In genomic region chr15:89373027-89373761, GRCm38 (mm10) we compare ENCODE assay signal across 8 mouse cellular contexts. TPM values are rescaled to one million over a fixed set of nuclear protein-coding genes. Genes with fewer than 3 reads are reported as not detected.
DNase-seq lines count a peak whose midpoint lies in the region; ATAC-seq and TF ChIP-seq lines count a peak whose summit lies in the region.

No protein-coding gene starts in this region.

- peak; percentile 91 for DNase-seq in CD4-positive helper T cell, adult 2 months (ENCODE audit: low read depth, low spot score)
- peak; percentile 87 for DNase-seq in brain, embryonic 14.5 days (ENCODE audit: low read depth)
- DNase-seq in liver = peak; percentile 91
- peak; percentile 55 to 75 for DNase-seq in monocyte, adult 2 months (ENCODE audit: low read depth in 1 of 2, low spot score in 2 of 2)
- peak; percentile 81 to 85 for DNase-seq in spleen, postnatal 36 days (ENCODE audit: low spot score in 2 of 2)

- H3K36me3 ChIP-seq in erythroblast, embryonic 14.5 days (ENCODE audit: control insufficient read depth) = peaks cover 51% of the 10 kb centered on the region
- H3K36me3 ChIP-seq in heart, embryonic 11.5 days (ENCODE audit: control insufficient read depth, insufficient read depth, low read length) = peaks cover 33% of the 10 kb centered on the region
- peaks cover 37% of the 10 kb centered on the region for H3K36me3 ChIP-seq in kidney, embryonic 16.5 days (ENCODE audit: insufficient read depth, low read length)

- peak overlapping the region; percentile 94 for H3K27ac ChIP-seq in heart, embryonic 11.5 days (ENCODE audit: low read depth, low read length)
- H3K27ac ChIP-seq in kidney, embryonic 16.5 days (ENCODE audit: low read length) = peak overlapping the region; percentile 97

- H3K9me3 ChIP-seq in erythroblast, embryonic 14.5 days (ENCODE audit: control insufficient read depth, low read length) = no peaks in the 10 kb centered on the region
- H3K9me3 ChIP-seq in heart, embryonic 11.5 days (replicated peaks; ENCODE audit: control insufficient read depth, low read length) = no peaks in the 10 kb centered on the region
- no peaks in the 10 kb centered on the region for H3K9me3 ChIP-seq in kidney, embryonic 16.5 days (ENCODE audit: low read length)

- H3K9ac ChIP-seq in heart, embryonic 11.5 days (ENCODE audit: low read depth, low read length) = peak overlapping the region; percentile 79
- H3K9ac ChIP-seq in kidney, embryonic 16.5 days (replicated peaks; ENCODE audit: low read length) = peak overlapping the region; percentile 88

- H3K4me2 ChIP-seq in heart, embryonic 11.5 days = peak overlapping the region; percentile 82
- H3K4me2 ChIP-seq in kidney, embryonic 16.5 days (replicated peaks; ENCODE audit: low read depth, low read length) = peak overlapping the region; percentile 90

- TF ChIP-seq CTCF in brain, embryonic 14.5 days (IDR thresholded peaks at IDR 0.05; ENCODE audit: borderline replicate concordance, extremely low read depth, insufficient read depth, insufficient read length) = peak; percentile 54

- peak overlapping the region; percentile 82 for H3K4me3 ChIP-seq in erythroblast, embryonic 14.5 days (replicated peaks)
- H3K4me3 ChIP-seq in heart, embryonic 11.5 days (ENCODE audit: low read depth, low read length) = peak overlapping the region; percentile 72
- peak overlapping the region; percentile 79 for H3K4me3 ChIP-seq in kidney, embryonic 16.5 days (ENCODE audit: low read length)

- no peak for TF ChIP-seq POLR2A in brain, embryonic 14.5 days (IDR thresholded peaks at IDR 0.05; ENCODE audit: borderline replicate concordance, extremely low read depth, insufficient read depth, insufficient read length, poor library complexity, severe bottlenecking)

- WGBS in heart, embryonic 11.5 days (ENCODE audit: insufficient replicate concordance) = 2% methylated on average over 35 of the region's 35 CpGs
- 1% methylated on average over 35 of the region's 35 CpGs for WGBS in kidney, embryonic 16.5 days

- peak; percentile 71 for ATAC-seq in heart, embryonic 11.5 days (replicated peaks; ENCODE audit: insufficient number of reproducible peaks, low FRiP score, low TSS enrichment)
- ATAC-seq in kidney, embryonic 16.5 days (ENCODE audit: low FRiP score, low TSS enrichment) = peak; percentile 88

- H3K27me3 ChIP-seq in erythroblast, embryonic 14.5 days (ENCODE audit: control insufficient read depth) = peaks cover 23% of the 10 kb centered on the region
- H3K27me3 ChIP-seq in heart, embryonic 11.5 days (ENCODE audit: control insufficient read depth, insufficient read depth, low read length) = peaks cover 23% of the 10 kb centered on the region
- H3K27me3 ChIP-seq in kidney, embryonic 16.5 days (ENCODE audit: insufficient read depth, low read length) = peaks cover 23% of the 10 kb centered on the region

- peaks cover 54% of the 10 kb centered on the region for H3K4me1 ChIP-seq in erythroblast, embryonic 14.5 days (ENCODE audit: control insufficient read depth)
- H3K4me1 ChIP-seq in heart, embryonic 11.5 days (ENCODE audit: control insufficient read depth, insufficient read depth, low read length) = peaks cover 11% of the 10 kb centered on the region
- H3K4me1 ChIP-seq in kidney, embryonic 16.5 days (ENCODE audit: insufficient read depth, low read length) = peaks cover 16% of the 10 kb centered on the region

RNA-seq across cellular contexts. Expression of gene Sco2, which starts 0.5 kb away (rescaled TPM):
- polyA plus RNA-seq in brain, embryonic 14.5 days (2012; rRNA removed) = 30.7 and 37.2 TPM in 2 replicates
- 0.47 and 0.81 TPM in 2 replicates for polyA plus RNA-seq in erythroblast, embryonic 14.5 days (2012)
- 7.4 TPM in 2 replicates for polyA plus RNA-seq in heart, embryonic 11.5 days (2014; fragmentation: Nextera tagmentation; extraction: Ambion mirVana)
- 9.7 and 11.8 TPM in 2 replicates for polyA plus RNA-seq in kidney, embryonic 16.5 days (2015; fragmentation: Nextera tagmentation; extraction: Ambion mirVana)

RNA-seq across cellular contexts. Expression of gene Tymp, which starts 3.6 kb away (rescaled TPM):
- polyA plus RNA-seq in brain, embryonic 14.5 days (2012; rRNA removed) = 3.8 and 4.6 TPM in 2 replicates
- polyA plus RNA-seq in erythroblast, embryonic 14.5 days (2012) = 0.16 and 0.17 TPM in 2 replicates
- 0.86 and 1.5 TPM in 2 replicates for polyA plus RNA-seq in heart, embryonic 11.5 days (2014; fragmentation: Nextera tagmentation; extraction: Ambion mirVana)
- polyA plus RNA-seq in kidney, embryonic 16.5 days (2015; fragmentation: Nextera tagmentation; extraction: Ambion mirVana) = 0.94 and 1.9 TPM in 2 replicates

RNA-seq across cellular contexts. Expression of gene Odf3b, which starts 5.9 kb away (rescaled TPM):
- 2.4 and 3.2 TPM in 2 replicates for polyA plus RNA-seq in brain, embryonic 14.5 days (2012; rRNA removed)
- polyA plus RNA-seq in erythroblast, embryonic 14.5 days (2012) = 0.44 and 0.65 TPM in 2 replicates
- 0.54 and 1.00 TPM in 2 replicates for polyA plus RNA-seq in heart, embryonic 11.5 days (2014; fragmentation: Nextera tagmentation; extraction: Ambion mirVana)
- polyA plus RNA-seq in kidney, embryonic 16.5 days (2015; fragmentation: Nextera tagmentation; extraction: Ambion mirVana) = 1.1 and 1.6 TPM in 2 replicates

RNA-seq across cellular contexts. Expression of gene Klhdc7b, which starts 11.5 kb away (rescaled TPM):
- 0.01 TPM in 1 of 2 replicates, not detected in the other for polyA plus RNA-seq in brain, embryonic 14.5 days (2012; rRNA removed)
- not detected in 2 replicates for polyA plus RNA-seq in erythroblast, embryonic 14.5 days (2012)
- not detected in 2 replicates for polyA plus RNA-seq in heart, embryonic 11.5 days (2014; fragmentation: Nextera tagmentation; extraction: Ambion mirVana)
- polyA plus RNA-seq in kidney, embryonic 16.5 days (2015; fragmentation: Nextera tagmentation; extraction: Ambion mirVana) = 0.04 TPM in 1 of 2 replicates, not detected in the other

RNA-seq across cellular contexts. Expression of gene Ncaph2, which starts 17.7 kb away (rescaled TPM):
- polyA plus RNA-seq in brain, embryonic 14.5 days (2012; rRNA removed) = 126 and 172 TPM in 2 replicates
- 17.1 and 19.8 TPM in 2 replicates for polyA plus RNA-seq in erythroblast, embryonic 14.5 days (2012)
- polyA plus RNA-seq in heart, embryonic 11.5 days (2014; fragmentation: Nextera tagmentation; extraction: Ambion mirVana) = 107 and 109 TPM in 2 replicates
- polyA plus RNA-seq in kidney, embryonic 16.5 days (2015; fragmentation: Nextera tagmentation; extraction: Ambion mirVana) = 165 and 175 TPM in 2 replicates

Comparison
In these comparisons a context has a peak if more than half of its experiments do, and no peak if none do; other contexts are left out.
1. Peak in every context shown above with its lines: DNase-seq, ATAC-seq, H3K4me3 ChIP-seq and H3K27ac ChIP-seq.